16 mouse cellular contexts compared by ENCODE assay signal in genomic region chr16:32427506-32427905, GRCm38 (mm10).
A peak's percentile ranks its signal among the peaks of the same experiment; 100 is the strongest.
DNase-seq lines count a peak whose midpoint lies in the region.
"Had no signal": no experiment of that assay in that cellular context is flagged by ENCODE, and none has a peak within 500 bp of the region (broad histone marks: within the 10 kb centered on the region; RNA-seq: fewer than 3 reads in every experiment).

No protein-coding gene starts in this region.

- DNase-seq in kidney, adult 11 months, result peak; percentile 18
- no peak for DNase-seq in kidney, postnatal 10 days
- peak; percentile 44 to 48 for DNase-seq in kidney, adult 8-10 months
- no peak for DNase-seq in kidney, adult 18-20 months
- DNase-seq in kidney, postnatal 14 days, result peak; percentile 35
- DNase-seq in kidney, postnatal 4 days, result no peak
- peak; percentile 36 to 62 for DNase-seq in kidney, postnatal 36 days
- DNase-seq: adrenal gland, adult 8-10 months; adrenal gland, postnatal 14 days; adrenal gland, postnatal 36 days; B cell, adult 2 months; cerebellum, adult 11-12 months; cerebellum, adult 2 months; cerebellum, adult 9-10 months; cerebellum, postnatal 10 days; cerebellum, postnatal 25 days had no signal

Comparison
In these comparisons a context has a peak if more than half of its experiments do, and no peak if none do; other contexts are left out.
1. DNase-seq: peak in kidney, adult 11 months (single experiment), kidney, adult 8-10 months (2 of 2), kidney, postnatal 14 days (single experiment) and kidney, postnatal 36 days (2 of 2); none in kidney, postnatal 10 days (single experiment), kidney, adult 18-20 months (single experiment) and kidney, postnatal 4 days (0 of 2).